Mouse (Mus musculus) liver, embryonic 18 days (tissue): ENCODE data around the gene Olfr799. TPM values are rescaled to one million over a fixed set of nuclear protein-coding genes. Genes with fewer than 3 reads are reported as not detected.

Experiments used
- polyA plus RNA-seq: library from polyadenylated mRNA; depleted of rRNA; stranded (reverse); fragments of >200 nt; gene quantifications from 2 replicates; pipeline ENCODE4 v1.2.3, GENCODE M21; 2012; rRNA removed

Gene Olfr799
- polyA plus RNA-seq: not detected in 2 replicates

GRCm38 (mm10) chr10:129637184-129637583 is at the start of gene Olfr799:
Olfr799 (plus strand) TSS chr10:129637484.

GRCm38 (mm10) chr10:129612470-129612869 is 24.8 kb upstream of the Olfr799 start, which contains the start of gene Olfr796:
Olfr796 (minus strand) TSS chr10:129612570.

GRCm38 (mm10) chr10:129627834-129628233 is 9.4 kb upstream of the Olfr799 start, which contains the start of gene Olfr798:
Olfr798 (minus strand) TSS chr10:129627934.

GRCm38 (mm10) chr10:129657394-129657793 is 20.1 kb downstream of the Olfr799 start, which contains the start of gene Olfr800:
Olfr800 (plus strand) TSS chr10:129657694.

GRCm38 (mm10) chr10:129673765-129674164 is 36.5 kb downstream of the Olfr799 start, which contains the start of gene Olfr801:
Olfr801 (minus strand) TSS chr10:129673865.

GRCm38 (mm10) chr10:129688069-129688468 is 50.8 kb downstream of the Olfr799 start, which contains the start of gene Olfr802:
Olfr802 (minus strand) TSS chr10:129688169.

GRCm38 (mm10) chr10:129694186-129694585 is 56.9 kb downstream of the Olfr799 start, which contains the start of gene Olfr803:
Olfr803 (minus strand) TSS chr10:129694286.

Other genes with a start within 250 kb of the Olfr799 start
- gene Olfr785, start 232.1 kb upstream of the Olfr799 start, polyA plus RNA-seq: not detected in 2 replicates
- not detected in 2 replicates for gene Olfr786, start 210.2 kb upstream of the Olfr799 start, polyA plus RNA-seq
- not detected in 2 replicates for gene Olfr787, start 175.6 kb upstream of the Olfr799 start, polyA plus RNA-seq
- gene Olfr788, start 166.5 kb upstream of the Olfr799 start, polyA plus RNA-seq: not detected in 2 replicates
- gene Olfr789, start 152.7 kb upstream of the Olfr799 start, polyA plus RNA-seq: not detected in 2 replicates
- not detected in 2 replicates for gene Olfr790, start 139.0 kb upstream of the Olfr799 start, polyA plus RNA-seq
- gene Olfr791, start 115.7 kb upstream of the Olfr799 start, polyA plus RNA-seq: 0.04 TPM in 1 of 2 replicates, not detected in the other
- gene Olfr792, start 98.3 kb upstream of the Olfr799 start, polyA plus RNA-seq: not detected in 2 replicates
- gene Olfr794, start 69.8 kb upstream of the Olfr799 start, polyA plus RNA-seq: not detected in 2 replicates
- gene Olfr796, start 24.9 kb upstream of the Olfr799 start, polyA plus RNA-seq: not detected in 2 replicates
- not detected in 2 replicates for gene Olfr798, start 9.6 kb upstream of the Olfr799 start, polyA plus RNA-seq
- not detected in 2 replicates for gene Olfr800, start 20.2 kb downstream of the Olfr799 start, polyA plus RNA-seq
- not detected in 2 replicates for gene Olfr801, start 36.4 kb downstream of the Olfr799 start, polyA plus RNA-seq
- gene Olfr802, start 50.7 kb downstream of the Olfr799 start, polyA plus RNA-seq: not detected in 2 replicates
- gene Olfr803, start 56.8 kb downstream of the Olfr799 start, polyA plus RNA-seq: not detected in 2 replicates
- gene Olfr804, start 65.7 kb downstream of the Olfr799 start, polyA plus RNA-seq: not detected in 2 replicates
- not detected in 2 replicates for gene Olfr805, start 91.9 kb downstream of the Olfr799 start, polyA plus RNA-seq
- not detected in 2 replicates for gene Olfr806, start 104.4 kb downstream of the Olfr799 start, polyA plus RNA-seq
- gene Olfr807, start 120.3 kb downstream of the Olfr799 start, polyA plus RNA-seq: not detected in 2 replicates
- gene Olfr808, start 128.0 kb downstream of the Olfr799 start, polyA plus RNA-seq: not detected in 2 replicates
- not detected in 2 replicates for gene Olfr809, start 137.2 kb downstream of the Olfr799 start, polyA plus RNA-seq
- not detected in 2 replicates for gene Olfr810, start 157.4 kb downstream of the Olfr799 start, polyA plus RNA-seq
- gene Olfr811, start 166.9 kb downstream of the Olfr799 start, polyA plus RNA-seq: not detected in 2 replicates
- gene Olfr812, start 208.6 kb downstream of the Olfr799 start, polyA plus RNA-seq: not detected in 2 replicates
- not detected in 2 replicates for gene Olfr813, start 217.9 kb downstream of the Olfr799 start, polyA plus RNA-seq
- gene Olfr814, start 242.4 kb downstream of the Olfr799 start, polyA plus RNA-seq: not detected in 2 replicates